Mouse (Mus musculus): ENCODE measurements around the gene Alx3. TPM values are rescaled to one million over a fixed set of nuclear protein-coding genes. Genes with fewer than 3 reads are reported as not detected.

Alx3 gene
- polyA plus RNA-seq, 1 experiment from 2014 or later: not detected

- WGBS (ENCODE audit: insufficient replicate concordance): 69% methylated on average over 4 of the region's 4 CpGs
- ATAC-seq: no peak
Observed at GRCm38 (mm10) chr3:107568721-107569120, 26.1 kb upstream of the Alx3 start.

GRCm38 (mm10) chr3:107571205-107571604 lies 23.6 kb upstream of the Alx3 start:
- TF ChIP-seq CTCF (IDR thresholded peaks at IDR 0.05; ENCODE audit: low read depth) (peak; percentile 55), EP300 (IDR thresholded peaks at IDR 0.05; ENCODE audit: low read depth) (no peak)
- no peaks in the 10 kb centered on the region for H3K27me3 ChIP-seq (ENCODE audit: insufficient read depth, low read length)
- no peaks in the 10 kb centered on the region for H3K9me3 ChIP-seq (ENCODE audit: low read length)
- WGBS (ENCODE audit: insufficient replicate concordance): 42% methylated on average over 2 of the region's 2 CpGs
- H3K4me3 ChIP-seq (ENCODE audit: low read depth, low read length): no peak overlapping the region
- ATAC-seq (no peak), DNase-seq (no peak)
- no peak overlapping the region for H3K4me2 ChIP-seq (ENCODE audit: low read depth, low read length)
- H3K9ac ChIP-seq (replicated peaks): no peak overlapping the region
- H3K27ac ChIP-seq (ENCODE audit: low read depth): no peak overlapping the region
- H3K36me3 ChIP-seq (replicated peaks; ENCODE audit: insufficient read depth, low read length): no peaks in the 10 kb centered on the region
- H3K4me1 ChIP-seq (ENCODE audit: insufficient read depth): no peaks in the 10 kb centered on the region

More at GRCm38 (mm10) chr3:107568721-107569120, 26.1 kb upstream of the Alx3 start:
- Histone ChIP-seq H3K9ac (replicated peaks) (no peak overlapping the region), H3K9me3 (ENCODE audit: low read length) (no peaks in the 10 kb centered on the region), H3K27ac (ENCODE audit: low read depth) (no peak overlapping the region), H3K4me1 (ENCODE audit: insufficient read depth) (no peaks in the 10 kb centered on the region), H3K4me2 (ENCODE audit: low read depth, low read length) (no peak overlapping the region), H3K4me3 (ENCODE audit: low read depth, low read length) (no peak overlapping the region), H3K36me3 (replicated peaks; ENCODE audit: insufficient read depth, low read length) (no peaks in the 10 kb centered on the region), H3K27me3 (ENCODE audit: insufficient read depth, low read length) (no peaks in the 10 kb centered on the region)
- no peak for DNase-seq
- TF ChIP-seq CTCF (IDR thresholded peaks at IDR 0.05; ENCODE audit: low read depth) (no peak), EP300 (IDR thresholded peaks at IDR 0.05; ENCODE audit: low read depth) (no peak)

- Histone ChIP-seq H3K4me2 (ENCODE audit: low read depth, low read length) (no peak overlapping the region), H3K9me3 (ENCODE audit: low read length) (no peaks in the 10 kb centered on the region), H3K27ac (ENCODE audit: low read depth) (no peak overlapping the region), H3K27me3 (ENCODE audit: insufficient read depth, low read length) (peaks cover 22% of the 10 kb centered on the region), H3K9ac (replicated peaks) (no peak overlapping the region), H3K4me3 (ENCODE audit: low read depth, low read length) (no peak overlapping the region), H3K4me1 (ENCODE audit: insufficient read depth) (no peaks in the 10 kb centered on the region), H3K36me3 (replicated peaks; ENCODE audit: insufficient read depth, low read length) (no peaks in the 10 kb centered on the region)
- DNase-seq (no peak), ATAC-seq (no peak)
- 66% methylated on average over 3 of the region's 3 CpGs for WGBS (ENCODE audit: insufficient replicate concordance)
- no peak for TF ChIP-seq EP300 (IDR thresholded peaks at IDR 0.05; ENCODE audit: low read depth)
- TF ChIP-seq CTCF (IDR thresholded peaks at IDR 0.05; ENCODE audit: low read depth): no peak
Observed at GRCm38 (mm10) chr3:107576807-107577206, 18.0 kb upstream of the Alx3 start.

- no peaks in the 10 kb centered on the region for H3K36me3 ChIP-seq (replicated peaks; ENCODE audit: insufficient read depth, low read length)
- WGBS (ENCODE audit: insufficient replicate concordance): 11% methylated on average over 3 of the region's 3 CpGs
- H3K27ac ChIP-seq (ENCODE audit: low read depth): no peak overlapping the region
- no peak overlapping the region for H3K9ac ChIP-seq (replicated peaks)
- no peak overlapping the region for H3K4me3 ChIP-seq (ENCODE audit: low read depth, low read length)
- no peaks in the 10 kb centered on the region for H3K9me3 ChIP-seq (ENCODE audit: low read length)
- no peaks in the 10 kb centered on the region; the same call in 1 of the 2 replicates for H3K4me1 ChIP-seq (ENCODE audit: insufficient read depth)
- peaks cover 33% of the 10 kb centered on the region for H3K27me3 ChIP-seq (ENCODE audit: insufficient read depth, low read length)
- no peak for DNase-seq
- H3K4me2 ChIP-seq (ENCODE audit: low read depth, low read length): no peak overlapping the region
- TF ChIP-seq EP300 (IDR thresholded peaks at IDR 0.05; ENCODE audit: low read depth): no peak
- TF ChIP-seq CTCF (IDR thresholded peaks at IDR 0.05; ENCODE audit: low read depth): no peak
- peak; percentile 79 for ATAC-seq
Observed at GRCm38 (mm10) chr3:107577810-107578390, 16.9 kb upstream of the Alx3 start.

GRCm38 (mm10) chr3:107579466-107579865 lies 15.4 kb upstream of the Alx3 start:
- no peaks in the 10 kb centered on the region for H3K9me3 ChIP-seq (ENCODE audit: low read length)
- ATAC-seq (no peak), DNase-seq (peak; percentile 68)
- 3% methylated on average over 4 of the region's 4 CpGs for WGBS (ENCODE audit: insufficient replicate concordance)
- peaks cover 2% of the 10 kb centered on the region; the same call in 1 of the 2 replicates for H3K4me1 ChIP-seq (ENCODE audit: insufficient read depth)
- H3K4me3 ChIP-seq (ENCODE audit: low read depth, low read length): no peak overlapping the region
- no peak overlapping the region for H3K27ac ChIP-seq (ENCODE audit: low read depth)
- no peaks in the 10 kb centered on the region for H3K36me3 ChIP-seq (replicated peaks; ENCODE audit: insufficient read depth, low read length)
- no peak overlapping the region for H3K4me2 ChIP-seq (ENCODE audit: low read depth, low read length)
- no peak overlapping the region for H3K9ac ChIP-seq (replicated peaks)
- H3K27me3 ChIP-seq (ENCODE audit: insufficient read depth, low read length): peaks cover 49% of the 10 kb centered on the region
- TF ChIP-seq EP300 (IDR thresholded peaks at IDR 0.05; ENCODE audit: low read depth) (no peak), CTCF (IDR thresholded peaks at IDR 0.05; ENCODE audit: low read depth) (peak; percentile 82)

- Histone ChIP-seq H3K4me2 (ENCODE audit: low read depth, low read length) (no peak overlapping the region), H3K27me3 (ENCODE audit: insufficient read depth, low read length) (peaks cover 65% of the 10 kb centered on the region), H3K27ac (ENCODE audit: low read depth) (no peak overlapping the region), H3K36me3 (replicated peaks; ENCODE audit: insufficient read depth, low read length) (no peaks in the 10 kb centered on the region), H3K4me1 (ENCODE audit: insufficient read depth) (peaks cover 2% of the 10 kb centered on the region; the same call in 1 of the 2 replicates), H3K9ac (replicated peaks) (no peak overlapping the region), H3K4me3 (ENCODE audit: low read depth, low read length) (no peak overlapping the region), H3K9me3 (ENCODE audit: low read length) (no peaks in the 10 kb centered on the region)
- no peak for DNase-seq
- WGBS (ENCODE audit: insufficient replicate concordance): 7% methylated on average over 15 of the region's 15 CpGs
- TF ChIP-seq CTCF (IDR thresholded peaks at IDR 0.05; ENCODE audit: low read depth): no peak
- TF ChIP-seq EP300 (IDR thresholded peaks at IDR 0.05; ENCODE audit: low read depth): no peak
- ATAC-seq: no peak
Observed at GRCm38 (mm10) chr3:107581103-107582010, 13.5 kb upstream of the Alx3 start.
